Mouse (Mus musculus) olfactory bulb, adult 2 months (tissue): ENCODE measurements around the gene 2510039O18Rik.

Experiments
- CTCF ChIP-seq: fragments of 200-500 bp; IDR thresholded peaks from 2 replicates; pipeline ENCODE4 v1.5.1; 2012; ENCODE audit warnings: low read depth, mild to moderate bottlenecking, low read length, moderate library complexity; ENCODE audit not compliant: insufficient read depth
- POLR2A ChIP-seq: fragments of 200-500 bp; IDR thresholded peaks from 2 replicates; pipeline ENCODE4 v1.6.1; 2012; ENCODE audit warnings: mild to moderate bottlenecking, low read depth, low read length, moderate library complexity; ENCODE audit not compliant: insufficient read depth

- TF ChIP-seq CTCF (no peak), POLR2A (no peak)
Observed at GRCm38 (mm10) chr4:147957141-147957540, 16.4 kb downstream of the 2510039O18Rik start.
